Mouse (Mus musculus) erythroblast, embryonic 14.5 days (primary cell): Measurements from ENCODE around the gene Cox15.

Experiments used
- GATA1 ChIP-seq: IDR thresholded peaks from 2 replicates; pipeline ENCODE4 v1.6.1; 2012; ENCODE audit warnings: low read length, inconsistent platforms, mixed read lengths
- TAL1 ChIP-seq: IDR thresholded peaks from 3 replicates; pipeline ENCODE4 v1.6.1; 2012; ENCODE audit warnings: low read length, inconsistent platforms, mixed read lengths

GRCm38 (mm10) chr19:43711971-43712370, 40.8 kb downstream of the Cox15 start:
- TF ChIP-seq TAL1: no peak
- no peak for TF ChIP-seq GATA1
